Mouse (Mus musculus) common myeloid progenitor, adult 5-6 weeks (primary cell): ENCODE results near the gene Pmp22. TPM values are rescaled to one million over a fixed set of nuclear protein-coding genes. Genes with fewer than 3 reads are reported as not detected.

Experiments
- ATAC-seq: replicated peaks from 2 replicates; pipeline ENCODE4 v1.8.0; 2016; ENCODE audit warnings: low read depth, mild to moderate bottlenecking, moderate TSS enrichment, inconsistent platforms; ENCODE audit not compliant: poor library complexity, severe bottlenecking
- total RNA-seq: library from RNA; stranded (forward); fragments of 200-1000, 187-1606 nt; gene quantifications from 2 replicates; pipeline ENCODE4 v1.2.3, GENCODE M21; 2017

The Pmp22 gene
- total RNA-seq, 1 experiment from 2014 or later: not detected

- no peak for ATAC-seq
Observed at GRCm38 (mm10) chr11:63125832-63126456, 2.8 kb upstream of the Pmp22 start.

DNA sequence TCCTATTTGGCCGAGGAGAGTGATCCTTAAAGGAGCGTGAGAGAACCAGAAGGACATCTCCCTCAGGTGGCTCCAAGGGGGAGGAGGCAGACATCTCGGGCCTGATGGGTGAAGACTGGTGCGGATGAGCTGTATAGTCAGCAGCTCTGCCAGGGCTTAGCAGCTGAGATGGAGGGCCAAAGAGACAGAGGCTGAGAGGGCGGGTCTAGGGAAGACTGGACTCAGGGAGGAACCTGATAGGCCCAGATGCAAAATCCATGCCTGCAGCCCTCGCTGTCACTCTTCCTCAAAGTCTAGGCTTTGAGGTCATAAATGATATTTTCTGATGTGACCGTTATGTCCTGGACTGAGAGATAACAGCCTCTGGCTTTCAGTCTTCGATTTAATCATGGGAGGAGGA, 1.8 kb upstream of the Pmp22 start:
- no peak for ATAC-seq

DNA sequence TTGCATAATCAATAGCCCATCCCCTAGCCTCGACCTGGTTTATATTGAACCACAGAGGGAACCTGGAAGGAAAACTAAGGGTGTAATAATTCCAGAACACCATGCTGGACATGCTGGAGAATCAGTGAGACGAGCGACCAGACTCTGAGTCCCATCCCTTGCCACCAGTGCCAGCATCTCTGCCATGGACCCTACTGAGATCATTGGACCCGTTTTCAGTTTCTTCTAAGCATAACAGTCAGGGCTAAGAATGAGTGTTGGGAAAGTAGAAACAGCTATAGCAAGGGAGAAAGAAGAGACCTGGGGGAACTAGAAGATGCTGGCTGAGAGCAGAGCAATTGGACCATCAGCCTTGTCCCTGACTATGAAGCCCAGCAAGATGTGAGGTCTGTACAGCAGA, 1.3 kb upstream of the Pmp22 start:
- ATAC-seq: no peak

DNA sequence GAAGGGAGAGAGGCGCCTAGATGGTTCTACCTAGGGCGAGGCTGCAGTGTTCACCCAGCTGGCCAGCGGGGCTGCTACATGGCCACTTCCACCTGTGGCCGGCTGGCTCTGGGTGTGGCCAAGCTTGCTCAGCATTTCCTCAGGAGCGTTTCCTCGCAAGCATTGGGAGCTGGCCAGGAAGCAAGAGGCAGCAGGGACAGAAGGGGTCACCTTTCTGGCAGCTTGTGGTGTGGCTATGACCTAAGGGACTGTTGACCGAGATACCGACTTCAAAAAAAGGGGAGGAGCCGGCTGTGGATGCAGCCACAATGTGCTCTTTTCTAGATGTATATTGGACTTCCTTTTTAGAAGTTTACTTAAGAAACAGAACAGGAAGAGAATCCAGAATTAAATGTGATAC, 593 bp downstream of the Pmp22 start:
- peak; percentile 40; the same call in 1 of the 2 replicates for ATAC-seq

- no peak for ATAC-seq
Observed at GRCm38 (mm10) chr11:63129840-63130239, 1.1 kb downstream of the Pmp22 start.

DNA sequence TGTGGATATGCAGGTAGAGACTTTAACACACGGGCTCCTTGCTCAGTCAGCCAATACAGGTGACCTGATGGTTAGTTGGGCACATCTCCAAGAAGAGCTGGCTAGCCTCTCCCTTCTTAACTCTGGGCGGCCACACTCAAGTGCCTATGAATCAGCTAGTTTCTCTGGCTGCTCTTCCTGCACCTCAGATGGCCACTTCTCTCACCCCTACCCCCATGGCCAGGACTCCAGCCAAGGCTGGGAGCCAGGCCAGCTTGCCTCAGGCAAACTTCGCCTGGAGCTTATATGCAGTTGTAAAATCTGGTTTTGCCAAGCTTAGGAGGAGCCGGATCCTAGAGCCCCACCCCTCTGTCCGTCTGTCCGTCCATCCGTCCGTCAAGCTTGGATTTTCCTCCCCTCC, 1.7 kb downstream of the Pmp22 start:
- no peak for ATAC-seq

DNA sequence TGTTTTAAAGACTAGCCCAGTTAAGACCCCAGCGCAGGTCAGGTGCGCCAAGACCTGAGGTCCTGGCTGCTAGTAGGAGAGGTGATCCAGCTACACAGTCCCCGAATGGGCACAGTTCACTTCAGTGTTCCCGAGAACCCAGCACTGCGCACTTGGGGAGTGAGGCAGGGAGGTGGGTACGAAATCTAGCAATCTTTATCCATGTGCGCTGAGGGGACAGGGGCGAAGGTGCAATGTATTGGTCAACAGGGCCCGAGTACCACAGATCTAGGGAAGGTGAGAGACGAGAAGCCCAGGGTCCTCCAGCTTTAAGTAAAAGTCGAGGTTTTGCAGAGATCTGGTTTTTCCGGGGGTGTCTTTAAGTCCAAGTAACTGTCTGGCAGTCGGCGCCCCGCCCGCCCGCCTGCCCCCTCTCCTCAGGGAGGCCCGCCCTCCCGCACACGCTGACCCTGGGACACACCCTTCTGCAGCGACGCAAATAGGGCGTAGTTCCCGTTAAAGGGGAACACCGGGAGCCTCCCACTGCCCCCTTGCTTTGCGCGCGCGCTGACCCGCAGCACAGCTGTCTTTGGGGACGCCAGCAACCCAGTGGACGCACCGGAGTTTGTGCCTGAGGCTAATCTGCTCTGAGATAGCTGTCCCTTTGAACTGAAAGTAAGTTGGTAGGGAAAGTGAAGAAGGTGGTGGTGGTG, 2.4 kb downstream of the Pmp22 start:
- no peak for ATAC-seq

- no peak for ATAC-seq
Observed at GRCm38 (mm10) chr11:63131693-63132040, 2.9 kb downstream of the Pmp22 start.

DNA sequence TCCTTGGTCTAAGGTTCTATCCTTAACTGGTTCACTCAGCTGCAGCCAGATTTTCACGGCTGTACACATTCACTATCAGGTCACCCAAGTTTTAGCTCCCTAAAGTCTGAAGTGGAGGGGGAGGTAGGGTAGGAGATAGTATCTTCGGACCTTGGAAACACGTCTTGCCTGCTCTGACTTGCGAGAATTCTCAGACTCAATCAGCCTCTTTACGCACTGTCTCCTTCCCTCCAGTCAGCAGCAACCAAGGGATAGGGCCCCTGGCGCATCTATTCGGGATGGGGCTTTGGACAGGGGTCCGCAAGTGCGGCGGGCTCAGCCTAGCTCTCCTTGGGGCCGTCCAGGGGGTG, 3.3 kb downstream of the Pmp22 start:
- ATAC-seq: no peak

GRCm38 (mm10) chr11:63132501-63133435, 4.0 kb downstream of the Pmp22 start:
- no peak for ATAC-seq

DNA sequence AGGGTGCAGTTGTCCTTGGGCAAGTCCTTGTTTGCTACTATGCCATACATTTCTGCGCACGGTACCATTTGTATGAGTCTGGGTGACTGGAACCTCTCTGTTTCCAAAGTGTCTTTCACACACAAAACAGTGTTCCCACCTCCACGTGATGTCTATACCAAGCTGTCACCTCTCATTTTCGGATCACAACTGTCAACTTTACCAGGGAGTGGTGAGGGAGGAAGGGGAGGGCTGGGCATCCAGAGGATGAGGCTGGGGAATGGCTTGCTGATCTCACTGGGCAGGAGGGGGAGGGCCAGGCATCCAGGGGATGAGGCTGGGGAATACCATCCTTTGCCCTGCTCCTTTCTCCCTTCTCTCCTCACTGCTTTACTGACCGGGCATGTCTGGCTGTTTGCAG, 5.2 kb downstream of the Pmp22 start:
- ATAC-seq: no peak

GRCm38 (mm10) chr11:63134742-63135482, 6.1 kb downstream of the Pmp22 start:
- no peak for ATAC-seq

GRCm38 (mm10) chr11:63135622-63136021, 6.8 kb downstream of the Pmp22 start:
- peak; percentile 87 for ATAC-seq

DNA sequence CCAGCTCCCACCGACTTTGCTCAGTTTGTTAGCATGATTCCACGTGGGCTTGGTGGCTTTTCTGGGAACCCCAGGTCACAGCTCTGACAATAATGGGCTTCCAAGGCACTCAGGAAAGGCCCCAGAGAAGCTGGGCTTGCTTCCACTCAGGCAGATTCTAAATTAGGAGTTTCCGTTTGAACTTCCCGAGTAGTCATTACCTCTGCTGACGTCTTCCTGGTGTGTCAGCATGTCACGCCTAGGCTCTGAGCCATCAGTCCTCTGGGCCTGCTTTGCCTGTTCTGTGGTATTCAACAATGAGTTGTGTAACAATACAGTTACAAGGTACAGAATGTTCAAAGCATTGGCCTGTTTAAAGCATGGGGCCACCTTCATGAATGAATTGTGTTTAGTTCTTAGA, 7.4 kb downstream of the Pmp22 start:
- ATAC-seq: no peak

DNA sequence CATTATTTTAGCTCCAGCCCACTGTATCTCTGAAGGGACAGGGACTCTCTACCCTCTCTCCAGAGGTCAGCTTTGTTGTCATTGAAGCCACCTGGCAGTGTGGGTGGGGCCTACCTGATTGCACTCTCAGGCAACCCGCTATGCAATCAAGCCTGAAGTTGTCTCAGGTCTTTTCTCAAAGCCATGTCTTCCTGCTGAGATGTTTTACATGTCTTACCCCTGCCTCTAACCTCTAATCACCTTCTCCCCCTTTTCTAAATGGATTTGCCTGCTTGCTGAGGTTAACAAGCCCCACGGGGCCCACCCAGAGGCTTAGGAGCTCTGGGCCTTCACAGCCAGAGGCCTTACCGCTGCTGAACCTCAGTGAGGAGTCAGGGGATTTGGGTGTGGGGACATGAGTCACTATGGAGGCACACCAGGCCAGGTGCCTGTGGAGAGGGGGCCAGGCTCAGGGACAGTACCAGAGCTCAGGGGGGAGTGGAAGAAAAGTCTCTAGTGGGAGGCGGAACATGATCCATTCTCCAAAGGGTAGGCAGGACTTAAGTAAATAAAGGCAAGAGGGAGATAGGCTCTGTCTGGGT, 8.1 kb downstream of the Pmp22 start:
- ATAC-seq: no peak

DNA sequence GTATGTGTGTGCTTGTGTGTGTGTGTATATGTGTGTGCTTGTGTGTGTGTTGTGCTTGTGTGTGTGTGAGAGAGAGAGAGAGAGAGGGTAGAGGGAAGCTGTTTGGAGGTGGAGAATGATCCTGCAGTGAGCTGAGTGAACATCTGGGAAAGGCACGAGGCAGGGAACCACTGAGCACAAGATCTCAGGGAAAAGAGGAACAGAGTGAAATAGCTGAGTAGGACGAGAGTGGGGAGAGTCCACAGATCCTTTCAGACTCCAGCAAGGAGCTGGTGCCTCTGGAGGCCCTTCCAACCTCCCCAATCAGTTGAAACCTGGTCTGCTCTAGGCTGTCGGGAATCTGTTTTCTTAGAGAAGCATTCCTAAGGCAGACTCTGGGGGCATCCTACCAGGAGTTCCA, 10.0 kb downstream of the Pmp22 start:
- ATAC-seq: no peak

DNA sequence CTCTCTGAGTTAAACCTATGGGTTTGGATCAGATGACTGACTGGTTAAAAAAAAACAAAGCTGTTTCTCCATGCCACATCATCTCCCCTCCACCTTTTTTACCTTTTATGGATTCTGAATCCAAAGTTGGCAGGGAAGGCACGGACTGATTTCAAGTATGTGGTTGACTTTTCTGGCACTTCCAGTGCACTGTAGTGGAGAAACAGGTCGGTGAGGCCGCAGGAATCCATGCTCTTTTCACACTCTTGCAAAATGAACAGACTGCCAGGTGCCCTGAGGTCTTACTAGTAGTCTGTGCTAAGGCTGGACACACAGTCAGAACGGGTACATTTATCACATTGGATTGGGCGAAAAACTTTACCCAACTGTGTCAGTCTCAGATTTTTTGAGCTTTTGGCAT, 13.5 kb downstream of the Pmp22 start:
- ATAC-seq: no peak

- no peak for ATAC-seq
Observed at GRCm38 (mm10) chr11:63142816-63143215, 14.0 kb downstream of the Pmp22 start.

GRCm38 (mm10) chr11:63143486-63143885, 14.7 kb downstream of the Pmp22 start:
- no peak for ATAC-seq

GRCm38 (mm10) chr11:63146601-63147000, 17.8 kb downstream of the Pmp22 start:
- no peak for ATAC-seq
